Mouse (Mus musculus) ES-CJ7 (cell line): Measurements from ENCODE around the gene Shroom1.
A peak's percentile ranks its signal among the peaks of the same experiment; 100 is the strongest.

Experiments used
- DNase-seq: peaks from one replicate; pipeline ENCODE4 v3.0.0; 2011; ENCODE audit warnings: low read depth, low spot score

Shroom1 gene

DNA sequence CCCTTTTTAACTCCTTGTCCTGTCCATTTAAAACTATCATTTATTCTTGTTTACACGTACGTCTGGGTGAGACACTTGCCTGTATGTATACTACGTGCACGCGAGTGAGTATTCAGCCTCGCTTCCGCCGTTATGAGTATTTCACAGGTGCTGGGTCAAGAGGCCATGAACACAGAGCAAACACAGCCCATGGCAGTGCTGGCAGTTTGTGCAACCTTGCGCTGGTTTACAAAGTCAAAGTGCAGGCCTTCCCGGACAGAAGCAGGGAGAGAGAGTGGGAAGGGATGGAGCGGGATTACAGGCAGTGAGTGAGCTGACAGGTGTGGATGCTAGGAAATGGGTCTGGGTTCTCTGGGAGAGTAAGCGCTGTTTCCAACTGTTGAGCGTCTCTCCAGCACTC lies 10.8 kb upstream of the Shroom1 start:
- no peak for DNase-seq

- DNase-seq, result no peak
These were observed 9.0 kb upstream of the Shroom1 start for GRCm38 (mm10) chr11:53447996-53448395.

DNA sequence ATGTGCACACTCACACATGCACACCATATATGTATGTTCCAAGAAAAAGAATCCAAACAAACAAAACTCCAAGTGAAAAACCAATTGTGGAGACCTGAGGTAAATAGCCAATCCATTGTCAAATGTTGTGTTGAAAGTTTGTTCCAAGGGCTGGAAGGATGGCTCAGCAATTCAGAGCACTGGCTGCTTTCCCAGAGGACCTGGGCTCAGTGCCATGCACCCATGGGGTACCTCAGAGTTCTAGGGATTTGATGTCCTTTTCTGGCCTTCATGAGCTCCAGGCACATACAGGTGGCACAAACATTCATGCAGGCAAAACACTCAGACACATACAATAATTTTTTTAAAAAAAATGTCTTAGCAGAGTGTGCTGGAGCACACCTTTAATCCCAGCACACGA lies 8.5 kb upstream of the Shroom1 start:
- no peak for DNase-seq

- DNase-seq, result no peak
These were observed 6.8 kb upstream of the Shroom1 start for GRCm38 (mm10) chr11:53450070-53450705.

- no peak for DNase-seq
These were observed 5.6 kb upstream of the Shroom1 start for GRCm38 (mm10) chr11:53451361-53451760.

DNA sequence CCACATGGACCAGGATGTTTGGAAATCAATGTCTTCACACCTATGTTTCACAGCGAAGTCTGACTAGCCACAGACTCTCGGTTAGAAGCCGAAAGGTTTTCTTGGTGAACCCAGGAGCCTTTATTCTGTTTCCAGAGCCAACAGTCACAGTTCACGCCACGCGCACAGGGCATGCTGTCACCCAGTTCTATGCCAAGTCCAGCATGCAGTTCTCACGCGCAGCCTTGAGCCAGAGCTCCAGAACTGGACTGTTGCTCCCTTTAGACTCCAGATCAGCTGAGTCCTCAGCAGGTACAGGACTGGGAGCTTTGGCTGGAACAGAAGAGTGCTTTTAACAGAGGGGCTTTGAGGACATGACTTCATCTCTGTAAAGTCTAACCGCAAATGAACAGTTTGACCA lies 4.6 kb upstream of the Shroom1 start:
- no peak for DNase-seq

- DNase-seq, result no peak
These were observed 4.0 kb upstream of the Shroom1 start for GRCm38 (mm10) chr11:53453031-53453430.

DNA sequence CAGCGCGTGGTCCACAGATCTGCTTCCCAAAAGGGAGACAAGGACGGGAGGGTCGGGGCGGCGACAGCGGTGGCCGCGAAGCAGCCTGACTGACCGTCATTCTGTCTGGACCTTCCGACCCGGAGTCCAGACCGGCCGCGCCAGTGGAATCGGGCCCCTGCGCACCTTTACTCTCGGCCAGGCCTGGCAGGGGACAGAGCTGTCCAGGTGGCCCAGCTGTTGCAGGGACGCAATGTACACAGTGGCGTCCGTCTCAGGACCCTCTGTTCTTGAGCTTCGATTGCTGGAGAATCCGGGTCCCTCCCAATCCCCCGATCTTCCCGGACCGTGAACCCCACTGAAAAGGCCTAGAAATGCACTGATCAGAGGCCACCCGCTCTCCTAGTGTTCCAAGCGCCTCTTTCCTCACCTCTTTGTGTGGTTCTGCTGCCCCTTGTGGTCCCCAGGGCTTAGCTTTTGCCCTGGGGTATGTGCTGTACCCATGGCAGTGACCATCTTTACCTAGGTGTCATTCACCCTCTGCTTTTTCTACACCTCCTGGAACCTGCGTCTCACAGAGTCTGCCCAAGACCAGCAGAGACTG lies 458 bp downstream of the Shroom1 start:
- DNase-seq, result peak; percentile 48

GRCm38 (mm10) chr11:53458996-53459395 lies 2.0 kb downstream of the Shroom1 start:
- peak; percentile 71 for DNase-seq

DNA sequence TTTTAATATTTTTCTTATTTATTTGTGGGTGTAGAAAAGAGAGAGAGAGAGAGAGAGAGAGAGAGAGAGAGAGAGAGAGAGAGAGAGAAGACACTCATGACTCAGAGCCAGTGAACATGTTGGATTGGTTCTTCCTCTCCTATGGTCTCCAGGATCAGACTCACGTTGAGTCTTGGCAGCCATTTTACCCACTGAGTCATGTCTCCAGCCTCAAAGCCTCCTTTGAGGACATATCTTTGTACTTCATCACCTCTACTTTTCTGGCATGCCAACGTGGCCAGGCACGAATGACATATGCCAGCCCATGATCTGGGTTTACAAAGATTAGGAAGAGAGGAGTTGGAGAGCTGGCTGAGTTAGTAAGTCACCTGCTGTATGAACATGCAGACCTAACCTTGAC lies 3.2 kb downstream of the Shroom1 start:
- DNase-seq, result no peak

DNA sequence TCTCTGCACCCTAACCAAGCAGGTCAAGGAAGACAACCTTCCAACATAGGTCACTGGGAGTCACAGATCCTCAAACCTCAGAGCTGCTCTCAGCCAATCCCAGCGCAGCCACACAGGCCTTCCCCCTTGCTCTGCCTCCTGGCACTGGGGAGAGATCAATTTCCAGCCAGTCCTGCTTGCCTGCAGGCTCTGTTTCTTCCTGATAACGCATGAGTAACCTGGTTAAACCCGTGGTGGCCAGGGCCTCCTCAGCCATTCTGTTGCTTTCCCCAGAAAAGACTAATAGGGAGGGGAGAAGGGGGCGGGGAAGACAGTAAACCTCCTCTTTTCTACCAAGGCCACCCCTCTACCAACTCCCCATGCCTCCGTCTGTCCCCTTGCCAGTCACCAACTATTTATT lies 4.7 kb downstream of the Shroom1 start:
- no peak for DNase-seq

- DNase-seq, result peak; percentile 34
These were observed 6.8 kb downstream of the Shroom1 start for GRCm38 (mm10) chr11:53463551-53464424.

DNA sequence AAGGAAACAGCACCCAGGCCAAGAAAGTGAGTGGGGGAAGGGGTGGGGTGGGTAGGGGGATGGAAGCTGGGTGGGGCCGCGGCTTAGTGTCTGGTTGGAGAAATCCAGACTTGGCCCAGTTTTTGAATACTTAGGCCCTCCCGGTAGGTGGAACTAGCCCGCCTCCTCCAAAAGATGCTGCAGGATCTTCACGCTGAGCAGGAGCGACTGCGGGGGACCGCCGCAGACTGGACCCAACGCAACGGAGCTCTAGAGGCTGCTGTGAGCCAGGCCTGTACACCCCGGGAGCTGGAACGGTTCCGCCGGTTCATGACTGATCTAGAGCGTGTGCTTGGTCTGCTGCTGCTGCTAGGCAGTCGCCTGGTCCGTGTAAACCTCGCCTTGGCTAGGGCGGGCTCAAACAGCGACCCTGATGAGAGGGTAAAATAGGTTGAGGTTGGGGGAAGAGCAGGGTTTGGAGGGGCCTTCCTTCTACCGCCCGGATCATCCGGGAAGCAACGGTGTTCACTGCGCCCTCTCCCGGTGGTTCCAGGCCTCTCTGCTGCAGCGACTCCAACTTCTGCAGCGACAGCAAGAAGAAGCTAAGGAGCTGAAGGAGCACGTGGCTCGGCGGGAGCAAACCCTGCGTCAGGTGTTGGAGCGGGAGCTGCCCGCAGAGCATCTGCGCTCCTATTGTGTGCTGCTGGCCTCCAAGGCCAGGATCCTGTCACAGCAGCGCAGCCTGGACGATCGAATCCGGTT lies 9.4 kb downstream of the Shroom1 start:
- DNase-seq, result peak; percentile 93

GRCm38 (mm10) chr11:53469294-53469967 lies 12.4 kb downstream of the Shroom1 start:
- no peak for DNase-seq

- peak; percentile 89 for DNase-seq
These were observed 13.1 kb downstream of the Shroom1 start, which contains the start of gene Gm9837 for GRCm38 (mm10) chr11:53469968-53470695. Gm9837 (minus strand) TSS chr11:53470479.

DNA sequence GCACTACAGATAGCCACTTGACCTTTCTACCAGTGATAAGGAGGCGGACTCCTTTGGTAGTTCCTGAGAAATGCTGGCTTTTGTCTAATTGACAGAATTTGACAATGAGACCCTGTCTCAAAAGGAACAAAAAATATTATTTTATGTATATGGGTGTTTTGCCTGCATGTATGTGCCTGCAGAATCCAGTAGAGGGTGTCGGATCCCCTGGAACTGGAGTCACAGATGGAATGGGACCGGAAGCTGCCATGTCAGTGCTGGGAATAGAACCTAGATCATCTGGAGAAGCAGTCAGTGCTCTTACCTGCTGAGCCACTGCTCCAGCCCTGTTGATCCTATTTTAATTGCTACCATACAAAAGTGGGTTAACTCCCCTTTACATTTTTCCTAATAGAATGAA lies 15.7 kb downstream of the Shroom1 start:
- no peak for DNase-seq

DNA sequence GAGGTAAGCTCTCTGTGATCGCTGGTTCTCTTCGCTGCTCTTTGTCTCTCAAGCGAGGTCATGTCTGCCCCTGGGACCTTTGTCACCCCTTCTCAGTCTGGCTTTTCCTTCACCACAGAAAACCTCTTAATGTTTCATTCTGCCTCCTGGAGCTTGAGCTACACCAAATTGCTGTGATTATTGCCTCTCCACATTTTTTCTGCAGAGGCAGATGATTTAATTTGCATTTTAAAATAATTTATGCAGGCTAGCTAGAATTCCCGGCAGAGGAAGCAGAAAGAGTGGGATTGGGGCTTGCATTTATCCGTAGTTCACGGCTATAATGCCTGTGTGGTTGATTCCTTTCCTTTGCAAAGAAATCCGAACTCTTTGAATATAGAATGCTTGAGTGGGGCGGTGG lies 18.6 kb downstream of the Shroom1 start:
- no peak for DNase-seq

DNA sequence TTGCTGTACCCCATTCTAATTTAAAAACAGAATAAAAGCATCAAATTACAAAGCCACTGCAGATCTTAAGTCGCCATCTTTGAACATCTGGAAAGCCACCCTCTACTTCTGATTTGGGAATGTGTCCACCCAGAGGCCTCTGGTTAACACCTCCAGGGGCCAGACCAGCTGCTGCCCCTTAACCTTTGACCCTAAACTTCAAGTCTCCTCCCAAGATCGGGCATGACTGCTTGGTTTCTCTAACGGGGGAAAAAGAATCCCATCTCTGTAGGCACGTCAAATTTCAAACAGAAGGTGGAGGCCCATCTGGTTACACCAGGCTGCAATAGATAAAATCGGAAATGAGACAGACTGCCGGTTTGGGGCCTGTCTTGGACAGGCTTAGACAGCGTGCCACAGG lies 20.8 kb downstream of the Shroom1 start:
- DNase-seq, result no peak

GRCm38 (mm10) chr11:53478383-53479170 lies 21.6 kb downstream of the Shroom1 start:
- peak; percentile 29 for DNase-seq
